Mouse (Mus musculus) forebrain, embryonic 10.5 days (tissue): ENCODE measurements around the gene Acly. TPM values are rescaled to one million over a fixed set of nuclear protein-coding genes. Genes with fewer than 3 reads are reported as not detected.

Experiments
- DNase-seq: peaks from one replicate; pipeline ENCODE4 v3.0.0-alpha.2; 2017; ENCODE audit warnings: low spot score; ENCODE audit errors: extremely low spot score
- H3K27ac ChIP-seq: fragments of 300-500 bp; sonication (generic); 2 replicates; pipeline ENCODE4 v1.5.1; 2016; ENCODE audit warnings: mild to moderate bottlenecking
- H3K27me3 ChIP-seq: fragments of 300-500 bp; sonication (generic); 2 replicates; pipeline ENCODE4 v1.6.1; 2016; ENCODE audit warnings: mild to moderate bottlenecking; ENCODE audit not compliant: poor library complexity, severe bottlenecking
- H3K36me3 ChIP-seq: fragments of 300-500 bp; sonication (generic); replicated peaks from 2 replicates; pipeline ENCODE4 v1.6.1; 2016; ENCODE audit warnings: mild to moderate bottlenecking, moderate library complexity
- H3K4me1 ChIP-seq: fragments of 300-500 bp; sonication (generic); 2 replicates; pipeline ENCODE4 v1.6.1; 2016
- H3K4me3 ChIP-seq: fragments of 300-500 bp; sonication (generic); 2 replicates; pipeline ENCODE4 v1.5.1; 2016; ENCODE audit warnings: mild to moderate bottlenecking, moderate library complexity
- H3K9me3 ChIP-seq: fragments of 300-500 bp; sonication (generic); 2 replicates; pipeline ENCODE4 v1.6.1; 2016; ENCODE audit warnings: mild to moderate bottlenecking, moderate library complexity
- WGBS: fragments of 180-500 bp; shearing (Covaris S2); methylation state at CpG from one replicate; pipeline ENCODE4 v1.1.7; 2016; 5-methylcytosine and 5-hydroxymethylcytosine counted together
- polyA plus RNA-seq: library from polyadenylated mRNA; unstranded; fragments of >200 nt; fragmentation: Nextera tagmentation; extraction: Ambion mirVana; gene quantifications from 2 replicates; pipeline ENCODE4 v1.2.1, GENCODE M21; 2016

Acly gene
- polyA plus RNA-seq, 1 experiment from 2014 or later, result 294 TPM

DNA sequence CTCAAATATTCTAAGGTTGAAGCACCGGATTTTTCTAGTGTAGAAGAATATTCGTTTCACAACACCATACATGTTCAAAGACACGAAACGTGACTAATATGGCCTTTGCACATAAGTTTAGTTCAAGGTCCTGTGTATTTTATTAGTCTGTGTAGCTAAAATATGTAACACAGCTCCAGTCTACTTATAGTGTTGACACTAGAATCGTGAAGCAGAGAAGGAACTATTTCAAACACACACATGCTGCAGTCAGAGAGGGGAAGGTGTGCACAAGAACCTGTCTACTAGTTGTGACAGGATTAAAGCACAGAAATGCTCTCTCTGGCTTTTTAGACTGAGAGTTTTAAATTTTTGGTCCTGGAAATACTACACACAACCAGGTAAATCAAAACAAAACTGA is 70.1 kb downstream of the Acly start:
- WGBS, result 94% methylated on average over 5 of the region's 5 CpGs
- Histone ChIP-seq H3K36me3 (peaks cover 73% of the 10 kb centered on the region), H3K27me3 (no peaks in the 10 kb centered on the region)

DNA sequence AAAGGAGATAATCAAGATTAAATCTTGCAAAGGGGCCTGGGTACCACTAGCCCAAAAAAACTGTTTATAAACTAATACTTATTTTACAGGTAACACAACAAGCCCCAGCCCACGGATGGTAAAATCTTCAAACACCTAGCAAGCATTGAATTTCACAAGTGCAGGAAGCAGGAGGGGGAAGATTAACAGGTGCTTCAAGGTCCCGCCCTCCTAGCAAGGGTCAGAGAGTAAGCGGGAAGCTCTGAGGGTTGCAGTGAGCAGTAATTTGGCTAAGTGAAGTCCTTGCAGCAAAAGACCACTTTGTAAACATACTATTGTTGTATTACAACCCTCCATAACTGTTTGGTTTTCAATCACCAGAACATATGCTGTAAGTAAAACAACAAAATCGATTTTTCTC is 70.6 kb downstream of the Acly start:
- no peak for DNase-seq
- Histone ChIP-seq H3K4me1 (no peaks in the 10 kb centered on the region), H3K27me3 (no peaks in the 10 kb centered on the region), H3K9me3 (peaks cover 2% of the 10 kb centered on the region; the same call in 1 of the 2 replicates), H3K4me3 (no peak overlapping the region), H3K36me3 (peaks cover 70% of the 10 kb centered on the region), H3K27ac (no peak overlapping the region)
- WGBS, result 88% methylated on average over 4 of the region's 4 CpGs

More for the DNA sequence above, 70.1 kb downstream of the Acly start:
- Histone ChIP-seq H3K4me3 (no peak overlapping the region), H3K27ac (no peak overlapping the region), H3K4me1 (no peaks in the 10 kb centered on the region), H3K9me3 (no peaks in the 10 kb centered on the region)
- DNase-seq, result no peak

DNA sequence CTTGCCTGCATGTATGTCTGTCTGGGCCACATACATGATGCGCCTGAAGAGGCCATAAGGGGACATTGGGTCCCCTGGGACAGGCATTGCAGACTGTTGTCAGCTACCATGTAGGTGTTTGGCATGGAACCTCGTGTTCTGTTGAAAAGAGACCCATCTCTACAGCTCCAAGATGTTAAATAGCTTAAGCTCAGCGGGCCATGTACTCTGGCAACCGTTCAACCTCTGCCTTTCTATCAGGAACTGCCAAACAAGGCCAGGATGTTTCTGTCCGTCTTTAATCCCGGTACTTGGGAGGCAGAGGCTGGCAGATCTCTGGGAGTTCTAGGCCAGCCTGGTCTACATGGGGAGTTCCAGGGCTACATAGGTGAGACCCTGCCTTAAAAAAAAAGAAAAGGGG is 85.2 kb downstream of the Acly start:
- no peak overlapping the region for H3K27ac ChIP-seq
- DNase-seq, result no peak
- H3K9me3 ChIP-seq, result no peaks in the 10 kb centered on the region
- H3K4me3 ChIP-seq, result no peak overlapping the region
- 92% methylated on average over 6 of the region's 6 CpGs for WGBS
- peaks cover 24% of the 10 kb centered on the region for H3K4me1 ChIP-seq
- H3K27me3 ChIP-seq, result no peaks in the 10 kb centered on the region
- peaks cover 17% of the 10 kb centered on the region for H3K36me3 ChIP-seq

DNA sequence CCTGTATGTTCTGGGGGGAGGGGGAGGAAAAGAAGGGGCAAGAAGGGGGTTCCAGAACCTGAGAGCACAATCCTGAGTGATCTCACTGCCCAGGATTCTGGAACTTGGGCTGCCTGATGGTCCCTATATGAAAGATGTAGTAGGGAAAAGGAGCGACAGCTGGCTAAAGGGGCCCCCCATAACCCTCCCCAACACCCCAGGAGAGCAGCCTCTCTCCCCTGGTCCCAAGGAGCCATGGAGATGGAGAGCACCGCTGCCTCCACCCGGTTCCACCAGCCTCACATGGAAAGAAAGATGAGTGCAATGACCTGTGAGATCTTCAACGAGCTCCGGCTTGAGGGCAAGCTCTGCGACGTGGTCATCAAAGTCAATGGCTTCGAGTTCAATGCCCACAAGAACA is 86.0 kb downstream of the Acly start, which contains the start of the genes Nt5c3b and Klhl10:
Gene Nt5c3b (minus strand): TSS at position 12 of the 400 bp plus-strand sequence.
Gene Klhl10 (plus strand): TSS at position 121 of the 400 bp plus-strand sequence.
- no peak for DNase-seq
- H3K4me3 ChIP-seq, result peak within 1 kb of the TSS; percentile 70
- H3K36me3 ChIP-seq, result peaks cover 25% of the 10 kb centered on the region
- WGBS, result 91% methylated on average over 8 of the region's 8 CpGs
- H3K4me1 ChIP-seq, result peaks cover 24% of the 10 kb centered on the region
- H3K27me3 ChIP-seq, result no peaks in the 10 kb centered on the region
- peak within 1 kb of the TSS; percentile 90 for H3K27ac ChIP-seq
- H3K9me3 ChIP-seq, result no peaks in the 10 kb centered on the region

DNA sequence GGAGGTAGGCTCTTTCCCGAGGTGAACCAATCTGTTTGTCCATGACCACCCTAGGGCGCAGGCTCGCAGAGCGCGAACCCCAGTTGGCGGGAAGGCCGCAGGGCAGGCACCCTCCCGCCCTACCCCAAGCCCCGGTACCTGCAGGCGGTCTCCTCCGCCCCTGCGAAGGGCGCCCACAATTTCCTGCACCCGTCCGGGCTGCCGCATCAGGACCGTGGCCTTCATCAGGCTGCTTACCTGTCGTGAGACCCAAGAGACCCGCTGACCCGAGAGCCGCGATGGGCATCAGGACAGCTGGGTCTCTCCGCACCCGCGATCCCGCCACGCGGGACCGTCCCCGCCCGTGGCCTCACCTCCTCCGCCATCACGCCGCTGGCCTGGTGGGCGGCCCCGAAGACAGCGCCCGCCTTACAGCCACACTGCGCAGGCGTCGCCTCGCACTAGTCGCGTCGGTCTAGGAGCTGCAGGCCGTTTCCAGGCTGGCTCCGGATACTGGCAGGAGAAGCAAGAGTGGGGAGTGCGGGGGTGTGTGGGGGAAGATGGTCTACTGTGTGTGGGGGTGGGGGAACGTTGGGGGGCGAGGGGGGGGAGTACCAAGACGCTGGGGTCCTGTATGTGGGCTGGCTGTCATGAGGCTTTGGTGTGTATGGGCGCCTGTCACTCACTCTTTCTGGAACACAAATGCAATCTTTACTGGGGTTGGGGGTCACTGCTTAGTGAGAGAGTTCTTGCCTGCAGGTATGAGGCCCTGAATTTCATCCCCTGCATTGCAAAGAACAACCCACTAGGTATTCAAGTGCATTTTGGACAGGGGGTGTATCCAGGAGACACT is 86.9 kb downstream of the Acly start:
- peaks cover 34% of the 10 kb centered on the region for H3K36me3 ChIP-seq
- H3K27ac ChIP-seq, result peak overlapping the region; percentile 90
- peak overlapping the region; percentile 70 for H3K4me3 ChIP-seq
- peaks cover 28% of the 10 kb centered on the region for H3K4me1 ChIP-seq
- no peaks in the 10 kb centered on the region for H3K9me3 ChIP-seq
- DNase-seq, result peak; percentile 72
- WGBS, result 2% methylated on average over 52 of the region's 52 CpGs
- H3K27me3 ChIP-seq, result no peaks in the 10 kb centered on the region

DNA sequence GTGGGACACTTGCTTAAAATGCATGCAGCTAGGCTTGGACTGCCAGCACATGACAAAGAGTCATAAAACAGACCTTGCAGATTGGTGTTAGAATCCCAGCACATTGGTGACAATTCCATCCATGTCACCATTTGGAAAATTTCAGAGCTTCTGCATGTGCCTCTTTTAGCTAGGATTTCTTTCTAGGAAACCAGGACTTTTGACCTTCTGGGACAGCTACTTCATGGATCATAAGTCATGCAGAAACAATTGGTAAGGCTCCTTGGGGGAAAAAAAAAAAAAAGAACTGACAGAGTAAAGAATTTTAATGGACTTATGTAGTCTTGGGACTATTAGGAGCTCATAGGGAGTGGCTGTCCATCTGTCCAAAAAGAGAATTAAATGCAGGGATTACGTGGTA is 89.9 kb downstream of the Acly start:
- Histone ChIP-seq H3K9me3 (no peaks in the 10 kb centered on the region), H3K4me1 (peaks cover 35% of the 10 kb centered on the region), H3K4me3 (no peak overlapping the region), H3K36me3 (peaks cover 59% of the 10 kb centered on the region), H3K27me3 (no peaks in the 10 kb centered on the region), H3K27ac (no peak overlapping the region)
- no peak for DNase-seq
- 83% methylated on average over 1 of the region's 1 CpGs for WGBS

DNA sequence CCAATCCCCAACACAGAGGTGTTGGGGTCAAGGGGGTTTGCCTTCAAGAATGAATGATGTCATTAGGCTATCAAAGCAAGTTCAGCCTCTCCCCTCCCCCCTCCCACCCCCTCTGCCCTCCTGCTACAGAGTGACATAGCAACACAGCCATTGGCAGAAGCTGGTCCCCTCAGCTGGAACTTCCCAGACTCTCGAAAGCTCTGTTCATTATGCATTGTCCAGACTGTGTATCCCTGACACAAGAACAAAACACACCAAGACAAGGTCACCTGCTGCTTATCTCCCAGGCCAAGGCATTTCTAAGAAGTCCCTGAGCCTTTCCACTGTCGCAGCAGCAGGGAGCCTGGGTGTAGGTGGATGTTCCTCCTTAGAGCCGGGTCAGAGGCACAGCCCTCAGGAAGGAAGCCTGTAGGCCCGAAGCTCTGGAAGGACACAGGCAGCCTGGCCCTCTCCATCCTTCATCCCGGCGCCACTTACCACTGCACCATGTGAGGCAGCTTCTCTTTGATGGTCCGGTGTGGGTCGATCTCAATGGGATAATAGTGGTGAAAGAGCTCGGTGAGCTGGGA is 92.0 kb downstream of the Acly start:
- H3K36me3 ChIP-seq, result peaks cover 79% of the 10 kb centered on the region
- no peak for DNase-seq
- no peak overlapping the region for H3K27ac ChIP-seq
- peaks cover 24% of the 10 kb centered on the region for H3K4me1 ChIP-seq
- H3K4me3 ChIP-seq, result no peak overlapping the region
- WGBS, result 74% methylated on average over 9 of the region's 9 CpGs
- H3K27me3 ChIP-seq, result no peaks in the 10 kb centered on the region
- H3K9me3 ChIP-seq, result no peaks in the 10 kb centered on the region

DNA sequence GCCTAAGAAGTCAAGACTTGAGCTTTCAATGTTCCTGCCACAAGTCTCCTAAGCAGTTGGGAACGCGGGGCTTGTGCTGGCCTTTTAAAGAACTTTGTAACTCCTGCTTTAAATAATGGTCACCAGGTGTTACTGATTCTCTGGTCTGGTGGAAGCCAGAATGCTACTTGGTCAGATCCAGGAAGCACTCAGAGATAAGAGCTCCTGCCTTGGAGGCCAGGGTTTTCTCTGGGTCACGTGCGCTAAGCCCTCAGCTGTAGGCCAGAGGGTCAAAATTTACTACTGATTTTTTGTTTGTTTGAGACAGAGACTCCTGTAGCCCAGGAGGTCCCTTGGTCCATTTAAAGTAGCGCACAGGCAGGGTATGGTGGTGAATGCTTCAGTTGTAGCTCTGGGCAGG is 95.8 kb downstream of the Acly start:
- Histone ChIP-seq H3K27ac (no peak overlapping the region), H3K36me3 (peaks cover 80% of the 10 kb centered on the region), H3K4me3 (no peak overlapping the region), H3K4me1 (peaks cover 11% of the 10 kb centered on the region), H3K27me3 (no peaks in the 10 kb centered on the region), H3K9me3 (no peaks in the 10 kb centered on the region)
- no peak for DNase-seq
- WGBS, result 93% methylated on average over 5 of the region's 5 CpGs

DNA sequence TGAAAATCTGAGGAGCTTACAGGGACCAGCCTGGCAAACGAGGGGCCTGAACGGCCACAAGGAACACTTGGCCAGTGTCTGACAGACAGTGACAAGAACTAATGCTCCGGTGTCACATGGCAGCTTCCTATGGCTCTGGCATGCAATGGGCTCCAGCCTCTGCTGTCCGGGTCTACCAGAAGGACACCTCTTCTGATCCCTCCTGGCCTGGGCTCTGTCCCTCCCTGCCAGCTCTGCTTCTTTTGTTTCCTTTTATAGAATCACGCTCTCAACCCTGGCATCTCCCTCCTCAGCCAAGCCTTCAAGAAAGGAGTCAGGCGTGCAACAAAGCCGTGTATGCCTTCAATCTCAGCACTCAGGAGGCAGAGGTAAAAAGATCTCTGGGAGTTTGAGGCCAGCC is 97.7 kb downstream of the Acly start:
- peaks cover 71% of the 10 kb centered on the region for H3K36me3 ChIP-seq
- no peaks in the 10 kb centered on the region for H3K9me3 ChIP-seq
- H3K27ac ChIP-seq, result no peak overlapping the region
- H3K4me3 ChIP-seq, result no peak overlapping the region
- no peak for DNase-seq
- 94% methylated on average over 7 of the region's 7 CpGs for WGBS
- H3K27me3 ChIP-seq, result no peaks in the 10 kb centered on the region
- 0 out of 2 replicates have a peak, but pooled peaks cover 10% of the 10 kb centered on the region for H3K4me1 ChIP-seq

DNA sequence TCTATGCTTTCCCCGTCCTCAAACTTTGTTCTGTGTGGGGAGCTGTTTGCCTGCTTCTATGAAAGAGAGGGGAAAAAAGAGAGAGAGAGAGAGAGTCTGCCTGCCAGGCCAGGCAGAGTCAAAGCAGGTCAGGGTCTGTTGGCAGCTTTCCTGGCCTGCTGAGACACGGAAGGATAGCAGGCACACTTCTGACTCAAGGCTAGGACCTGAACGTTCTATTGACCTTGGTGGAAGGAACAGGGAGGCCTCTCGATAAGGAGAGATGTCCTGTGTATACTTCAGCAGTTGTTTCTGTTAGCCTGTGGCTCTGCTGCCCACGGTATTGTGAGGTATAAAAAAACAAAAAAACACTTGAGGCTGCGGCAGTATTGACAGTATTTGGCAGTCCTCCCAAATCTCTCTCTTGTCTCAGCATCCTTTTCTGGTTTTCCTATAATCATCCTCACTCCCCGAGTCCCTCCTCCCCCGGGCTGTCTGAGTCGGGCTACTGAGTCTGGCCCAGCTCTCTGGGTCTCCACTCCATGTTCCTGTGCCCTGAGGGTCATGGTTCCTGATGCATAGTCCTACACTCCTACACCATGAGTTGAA is 99.1 kb downstream of the Acly start:
- Histone ChIP-seq H3K27me3 (no peaks in the 10 kb centered on the region), H3K36me3 (peaks cover 72% of the 10 kb centered on the region), H3K9me3 (no peaks in the 10 kb centered on the region), H3K4me1 (0 out of 2 replicates have a peak, but pooled peaks cover 10% of the 10 kb centered on the region), H3K4me3 (no peak overlapping the region), H3K27ac (no peak overlapping the region)
- DNase-seq, result no peak
- 89% methylated on average over 9 of the region's 9 CpGs for WGBS

DNA sequence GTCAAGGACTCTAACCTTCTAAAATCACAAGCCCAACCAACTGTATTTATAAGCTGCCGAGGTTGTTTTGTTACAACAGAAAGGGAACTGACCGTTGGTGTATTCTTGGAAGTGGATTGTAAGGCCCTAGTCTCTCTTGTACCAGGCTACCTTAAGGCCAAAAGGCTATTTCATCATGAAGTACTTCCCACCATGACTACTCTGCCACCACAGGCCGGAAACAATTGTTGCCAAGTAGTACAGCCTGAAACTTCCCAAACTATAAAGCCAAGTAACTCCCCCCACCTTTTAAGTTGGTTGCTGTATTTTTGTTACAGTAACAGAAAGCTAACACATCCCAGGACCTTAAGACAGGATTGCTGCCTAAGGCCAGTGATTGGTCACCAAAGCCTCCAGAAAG is 101.0 kb downstream of the Acly start:
- Histone ChIP-seq H3K4me3 (no peak overlapping the region), H3K9me3 (no peaks in the 10 kb centered on the region), H3K27me3 (no peaks in the 10 kb centered on the region), H3K27ac (no peak overlapping the region), H3K36me3 (peaks cover 71% of the 10 kb centered on the region), H3K4me1 (peaks cover 10% of the 10 kb centered on the region; the same call in 1 of the 2 replicates)
- no peak for DNase-seq
- WGBS, result 88% methylated on average over 3 of the region's 3 CpGs
